Mouse (Mus musculus): ENCODE measurements around the gene Pgrmc1.

The Pgrmc1 gene

GRCm38 (mm10) chrX:36604040-36604439 lies 6.0 kb downstream of the Pgrmc1 start:
- no peak for DNase-seq

GRCm38 (mm10) chrX:36609117-36609516 lies 11.1 kb downstream of the Pgrmc1 start:
- DNase-seq: no peak

GRCm38 (mm10) chrX:36628102-36628501 lies 30.1 kb downstream of the Pgrmc1 start:
- DNase-seq: no peak

GRCm38 (mm10) chrX:36630771-36631170 lies 32.8 kb downstream of the Pgrmc1 start:
- DNase-seq: no peak

- DNase-seq: no peak
Observed at GRCm38 (mm10) chrX:36640046-36640445, 42.0 kb downstream of the Pgrmc1 start.

GRCm38 (mm10) chrX:36644657-36645551 lies 46.9 kb downstream of the Pgrmc1 start, which contains the start of gene Akap17b:
Gene Akap17b, minus strand, starts transcription at chrX:36645395.
- peak; percentile 81 for DNase-seq
